Mouse (Mus musculus) kidney, postnatal 0 days (tissue): ENCODE data around the gene Rgs8. TPM values are rescaled to one million over a fixed set of nuclear protein-coding genes. Genes with fewer than 3 reads are reported as not detected.

Source experiments
- ATAC-seq: fragments of 200-750 bp; cut with Nextera tagmentation; replicated peaks from 2 replicates; pipeline ENCODE4 v1.8.0; 2017; ENCODE audit warnings: low read depth, moderate number of reproducible peaks, moderate TSS enrichment, moderate library complexity; ENCODE audit not compliant: low FRiP score
- DNase-seq: peaks from one replicate; pipeline ENCODE4 v3.0.0-alpha.2; 2016; ENCODE audit warnings: low spot score
- H3K27ac ChIP-seq: fragments of 300-500 bp; sonication (generic); 2 replicates; pipeline ENCODE4 v1.5.1; 2014; ENCODE audit warnings: mild to moderate bottlenecking
- H3K27me3 ChIP-seq: fragments of 300-500 bp; sonication (generic); 2 replicates; pipeline ENCODE4 v1.6.1; 2014; ENCODE audit warnings: low read length, mixed read lengths; ENCODE audit not compliant: insufficient read depth
- H3K36me3 ChIP-seq: fragments of 300-500 bp; sonication (generic); 2 replicates; pipeline ENCODE4 v1.6.1; 2014; ENCODE audit warnings: low read length, mixed read lengths; ENCODE audit not compliant: insufficient read depth
- H3K4me1 ChIP-seq: fragments of 300-500 bp; sonication (generic); replicated peaks from 2 replicates; pipeline ENCODE4 v1.6.1; 2014; ENCODE audit warnings: antibody characterized with exemption, low read length, mixed read lengths; ENCODE audit not compliant: insufficient read depth
- H3K4me2 ChIP-seq: fragments of 300-500 bp; sonication (generic); 2 replicates; pipeline ENCODE4 v1.6.1; 2014; ENCODE audit warnings: mild to moderate bottlenecking, low read length, moderate library complexity, mixed read lengths
- H3K4me3 ChIP-seq: fragments of 300-500 bp; sonication (generic); replicated peaks from 2 replicates; pipeline ENCODE4 v1.5.1; 2014; ENCODE audit warnings: low read depth, low read length
- H3K9ac ChIP-seq: fragments of 300-500 bp; sonication (generic); 2 replicates; pipeline ENCODE4 v1.6.1; 2014; ENCODE audit warnings: low read depth, low read length
- H3K9me3 ChIP-seq: fragments of 300-500 bp; sonication (generic); replicated peaks from 2 replicates; pipeline ENCODE4 v1.6.1; 2016; ENCODE audit warnings: low read length, inconsistent platforms, mixed read lengths
- CTCF ChIP-seq: IDR thresholded peaks from 2 replicates; pipeline ENCODE4 v1.5.1; 2016; ENCODE audit warnings: antibody characterized with exemption, low read depth, mild to moderate bottlenecking, moderate library complexity
- WGBS: fragments of 180-500 bp; shearing (Covaris S2); extraction: QIAGEN DNeasy Blood & Tissue Kit; methylation state at CpG from one replicate; pipeline ENCODE4 v1.1.7; 2014; 5-methylcytosine and 5-hydroxymethylcytosine counted together
- polyA plus RNA-seq: library from polyadenylated mRNA; unstranded; fragments of >200 nt; fragmentation: Nextera tagmentation; extraction: Ambion mirVana; gene quantifications from 2 replicates; pipeline ENCODE4 v1.2.1, GENCODE M21; 2015

The Rgs8 gene
- polyA plus RNA-seq, 1 experiment from 2014 or later = 0.03 TPM

DNA sequence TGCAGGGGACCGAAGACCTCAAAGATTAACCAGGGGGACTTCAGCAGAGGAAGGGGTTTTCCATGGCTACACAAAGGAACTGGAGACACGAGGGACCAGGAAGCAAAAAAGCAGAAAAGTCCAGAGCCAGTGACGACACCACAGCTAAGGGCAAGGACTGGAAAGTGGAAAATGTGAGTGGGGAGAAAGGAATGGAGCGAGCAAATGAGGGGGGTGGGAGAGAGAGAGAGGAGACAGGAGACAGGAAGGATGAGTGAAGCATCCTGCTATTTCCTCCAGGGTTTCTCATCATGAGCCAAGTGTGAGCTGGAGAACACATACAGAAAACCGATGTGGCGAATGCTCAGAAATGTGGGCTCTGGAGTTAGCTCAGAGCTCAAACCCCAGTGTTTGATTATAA lies 83.3 kb downstream of the Rgs8 start:
- Histone ChIP-seq H3K27ac (no peak overlapping the region), H3K4me2 (no peak overlapping the region), H3K9ac (no peak overlapping the region), H3K4me3 (no peak overlapping the region), H3K4me1 (no peaks in the 10 kb centered on the region; the same call in 1 of the 2 replicates), H3K36me3 (no peaks in the 10 kb centered on the region), H3K27me3 (peaks cover 1% of the 10 kb centered on the region; the same call in 1 of the 2 replicates), H3K9me3 (no peaks in the 10 kb centered on the region)
- no peak for TF ChIP-seq CTCF
- WGBS = 60% methylated on average over 6 of the region's 6 CpGs
- ATAC-seq = no peak
- peak; percentile 28 for DNase-seq

- no peak overlapping the region for H3K4me3 ChIP-seq
- H3K9ac ChIP-seq = no peak overlapping the region
- no peak overlapping the region for H3K4me2 ChIP-seq
- no peaks in the 10 kb centered on the region; the same call in 1 of the 2 replicates for H3K4me1 ChIP-seq
- H3K36me3 ChIP-seq = no peaks in the 10 kb centered on the region
- WGBS = 64% methylated on average over 9 of the region's 9 CpGs
- no peak overlapping the region for H3K27ac ChIP-seq
- H3K9me3 ChIP-seq = no peaks in the 10 kb centered on the region
- ATAC-seq = no peak
- peaks cover 4% of the 10 kb centered on the region; the same call in 1 of the 2 replicates for H3K27me3 ChIP-seq
- no peak for DNase-seq
- no peak for TF ChIP-seq CTCF
These were observed 84.6 kb downstream of the Rgs8 start for GRCm38 (mm10) chr1:153737101-153738085.

- no peaks in the 10 kb centered on the region; the same call in 1 of the 2 replicates for H3K4me1 ChIP-seq
- H3K27me3 ChIP-seq = peaks cover 4% of the 10 kb centered on the region; the same call in 1 of the 2 replicates
- peak overlapping the region; percentile 20 for H3K4me3 ChIP-seq
- 0 out of 2 replicates have a peak overlapping the region, but pooled peaks have one; percentile 42 for H3K9ac ChIP-seq
- no peaks in the 10 kb centered on the region for H3K9me3 ChIP-seq
- no peaks in the 10 kb centered on the region for H3K36me3 ChIP-seq
- 17% methylated on average over 13 of the region's 13 CpGs for WGBS
- peak overlapping the region; percentile 55 for H3K4me2 ChIP-seq
- no peak for ATAC-seq
- DNase-seq = peak; percentile 61
- no peak overlapping the region for H3K27ac ChIP-seq
- TF ChIP-seq CTCF = 0 out of 2 replicates have a peak, but pooled peaks have one; percentile 20
These were observed 86.7 kb downstream of the Rgs8 start for GRCm38 (mm10) chr1:153739437-153740015.

GRCm38 (mm10) chr1:153740145-153740544 lies 87.3 kb downstream of the Rgs8 start, which contains the start of gene Rgs16:
Rgs16 (plus strand) TSS chr1:153740349.
- ATAC-seq = peak; percentile 38; the same call in 1 of the 2 replicates
- no peak within 1 kb of the TSS for H3K27ac ChIP-seq
- peak within 1 kb of the TSS; percentile 20 for H3K4me3 ChIP-seq
- H3K27me3 ChIP-seq = peaks cover 4% of the 10 kb centered on the region; the same call in 1 of the 2 replicates
- H3K9me3 ChIP-seq = no peaks in the 10 kb centered on the region
- H3K4me1 ChIP-seq = no peaks in the 10 kb centered on the region; the same call in 1 of the 2 replicates
- peak within 1 kb of the TSS; percentile 42; the same call in 1 of the 2 replicates for H3K9ac ChIP-seq
- peak within 1 kb of the TSS; percentile 55 for H3K4me2 ChIP-seq
- no peaks in the 10 kb centered on the region for H3K36me3 ChIP-seq
- TF ChIP-seq CTCF = no peak
- DNase-seq = peak; percentile 87
- under 1% methylated on average over 27 of the region's 28 CpGs for WGBS

- TF ChIP-seq CTCF = no peak
These were observed 88.1 kb downstream of the Rgs8 start for GRCm38 (mm10) chr1:153740775-153741400.

More at GRCm38 (mm10) chr1:153740775-153741400, 88.1 kb downstream of the Rgs8 start:
- Histone ChIP-seq H3K9me3 (no peaks in the 10 kb centered on the region), H3K36me3 (no peaks in the 10 kb centered on the region), H3K4me2 (peak overlapping the region; percentile 55), H3K27ac (no peak overlapping the region), H3K4me1 (no peaks in the 10 kb centered on the region; the same call in 1 of the 2 replicates), H3K4me3 (peak overlapping the region; percentile 20), H3K9ac (no peak overlapping the region), H3K27me3 (peaks cover 4% of the 10 kb centered on the region; the same call in 1 of the 2 replicates)
- WGBS = 43% methylated on average over 12 of the region's 12 CpGs
- DNase-seq (no peak), ATAC-seq (no peak)
